Mouse (Mus musculus): Measurements from ENCODE around the gene Aadac.

The Aadac gene

DNA sequence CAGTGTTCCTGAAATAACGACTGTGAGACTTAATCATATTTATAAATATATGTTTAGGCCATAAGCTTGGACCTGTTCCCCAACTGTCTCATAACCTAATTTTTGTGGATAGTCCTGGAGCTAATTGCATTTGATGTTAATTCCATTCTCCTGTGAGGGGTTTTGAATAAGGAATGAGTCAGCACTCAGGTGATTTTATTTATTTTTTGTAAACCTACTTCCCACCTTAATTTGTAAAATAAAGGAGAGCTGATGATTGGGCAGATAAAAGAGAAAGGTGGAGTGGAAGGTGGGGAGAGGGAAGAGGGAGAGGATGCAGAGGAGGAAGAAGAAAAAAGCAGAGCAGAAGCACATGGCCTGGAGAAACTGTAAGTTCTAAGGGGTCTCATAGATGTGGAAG is at the start of gene Aadac:
Gene Aadac (plus strand): TSS at position 301 of the 400 bp plus-strand sequence.
- ChIA-PET CTCF (no interaction called here), POLR2A (no interaction called here)

DNA sequence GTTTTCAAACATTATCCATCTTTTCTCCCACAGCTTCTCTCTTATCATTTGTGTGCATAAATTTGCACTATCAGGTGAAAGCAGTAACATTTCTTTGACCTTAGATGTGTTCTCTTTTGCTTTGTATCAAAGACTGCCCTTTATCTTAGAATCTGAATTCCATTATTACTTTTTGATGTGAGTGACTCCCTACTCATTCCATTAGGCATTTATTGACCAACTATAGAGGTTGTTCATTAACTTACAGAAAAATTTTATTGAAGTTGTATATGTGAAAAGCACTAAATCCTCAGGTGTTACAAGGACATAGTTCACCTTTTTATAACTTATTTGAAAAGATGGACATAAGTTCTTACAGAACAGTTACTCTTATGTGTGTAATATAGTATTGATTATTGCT is 21.9 kb upstream of the Aadac start:
- POLR2A ChIA-PET: no interaction called here

GRCm38 (mm10) chr3:60006443-60006842 is 19.1 kb upstream of the Aadac start, which contains the start of gene Aadacl2:
Gene Aadacl2 (plus strand): TSS chr3:60006743.
- ChIA-PET CTCF (interaction anchor here in 1 of 4 experiments (0.6 kb wide), 1 partner anchor 1801 kb away, joined by 9 read pairs; no protein-coding TSS in a partner anchor), POLR2A (no interaction called here)

More for the DNA sequence above, 21.9 kb upstream of the Aadac start:
- CTCF ChIA-PET: no interaction called here

- POLR2A ChIA-PET: no interaction called here
- CTCF ChIA-PET: no interaction called here
Measured at GRCm38 (mm10) chr3:60031511-60031910, 6.0 kb downstream of the Aadac start.

- ChIA-PET CTCF (interaction anchor here in 1 of 4 experiments (1.3 kb wide), 1 partner anchor 10 kb away, joined by 3 read pairs; no protein-coding TSS in a partner anchor), POLR2A (no interaction called here)
Measured at GRCm38 (mm10) chr3:60046221-60046913, 20.9 kb downstream of the Aadac start.

DNA sequence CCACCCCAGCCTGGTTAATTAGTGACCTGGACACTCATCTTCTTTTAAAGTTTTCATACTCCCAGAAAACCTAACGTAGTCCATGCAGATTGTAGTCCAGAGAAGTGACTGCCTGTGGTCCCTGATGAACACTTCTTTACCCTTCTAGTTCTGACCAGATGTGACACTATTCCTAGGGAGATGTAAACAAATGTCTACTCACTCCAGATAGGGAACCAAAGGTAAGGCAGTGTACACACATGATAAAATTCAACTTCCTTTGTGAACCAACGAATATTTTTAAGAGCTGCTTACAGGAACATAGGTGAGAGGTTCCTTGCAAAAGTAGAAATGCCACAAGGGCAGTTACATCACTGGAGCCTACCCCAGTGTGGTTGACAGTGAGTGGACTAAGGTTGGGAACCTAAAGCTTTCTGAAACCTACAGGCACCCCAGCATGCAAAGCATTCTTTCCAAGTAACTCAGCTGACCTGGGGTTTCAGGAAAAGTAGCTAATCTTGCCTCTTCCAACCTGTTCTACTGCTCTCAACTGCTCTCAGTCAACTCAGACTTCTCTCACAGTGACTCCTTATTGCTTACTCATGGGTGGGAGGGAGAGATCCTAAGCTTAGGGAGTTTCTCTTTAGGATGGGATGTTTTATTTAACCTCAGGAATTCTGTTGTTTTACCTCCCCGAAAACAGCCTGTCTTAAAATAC is 27.9 kb downstream of the Aadac start:
- ChIA-PET CTCF (interaction anchor here in 1 of 4 experiments (1.4 kb wide), 1 partner anchor 182 kb away, joined by 3 read pairs; no protein-coding TSS in a partner anchor), POLR2A (interaction anchor here in 1 of 4 experiments (0.5 kb wide), 1 partner anchor 1019 kb away, joined by 3 read pairs; no protein-coding TSS in a partner anchor)

- ChIA-PET CTCF (interaction anchor here in 1 of 4 experiments (1.4 kb wide), 1 partner anchor 183 kb away, joined by 3 read pairs; no protein-coding TSS in a partner anchor), POLR2A (interaction anchor here in 1 of 4 experiments (0.5 kb wide), 1 partner anchor 1019 kb away, joined by 3 read pairs; no protein-coding TSS in a partner anchor)
Measured at GRCm38 (mm10) chr3:60053931-60054330, 28.4 kb downstream of the Aadac start.

GRCm38 (mm10) chr3:60056451-60056850 is 30.9 kb downstream of the Aadac start:
- CTCF ChIA-PET: interaction anchor here in 2 of 4 experiments (0.6 to 1.2 kb wide), 6 partner anchors 10 to 936 kb away, joined by 3 to 4 read pairs (median 3); no protein-coding TSS in a partner anchor
- POLR2A ChIA-PET: no interaction called here

- ChIA-PET POLR2A (no interaction called here), CTCF (interaction anchor here in 3 of 4 experiments (0.6 to 1.2 kb wide), 7 partner anchors 10 to 937 kb away, joined by 3 to 4 read pairs (median 3); no protein-coding TSS in a partner anchor)
Measured at GRCm38 (mm10) chr3:60057070-60057808, 31.7 kb downstream of the Aadac start.

DNA sequence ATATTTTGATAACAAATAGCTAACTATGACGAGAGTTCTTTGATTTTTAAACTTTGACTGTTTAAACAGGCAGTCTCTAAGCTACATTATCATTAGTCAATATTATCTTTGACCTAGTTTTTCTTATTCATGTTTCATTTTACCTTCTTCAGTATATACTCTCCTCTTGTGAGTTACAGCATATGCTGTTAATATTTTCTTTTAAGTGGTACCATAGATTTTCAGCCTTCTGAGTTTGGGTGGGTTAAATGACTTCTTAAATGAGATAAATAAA is 32.2 kb downstream of the Aadac start:
- ChIA-PET POLR2A (no interaction called here), CTCF (interaction anchor here in 1 of 4 experiments (1.2 kb wide), 1 partner anchor 937 kb away, joined by 3 read pairs; no protein-coding TSS in a partner anchor)

DNA sequence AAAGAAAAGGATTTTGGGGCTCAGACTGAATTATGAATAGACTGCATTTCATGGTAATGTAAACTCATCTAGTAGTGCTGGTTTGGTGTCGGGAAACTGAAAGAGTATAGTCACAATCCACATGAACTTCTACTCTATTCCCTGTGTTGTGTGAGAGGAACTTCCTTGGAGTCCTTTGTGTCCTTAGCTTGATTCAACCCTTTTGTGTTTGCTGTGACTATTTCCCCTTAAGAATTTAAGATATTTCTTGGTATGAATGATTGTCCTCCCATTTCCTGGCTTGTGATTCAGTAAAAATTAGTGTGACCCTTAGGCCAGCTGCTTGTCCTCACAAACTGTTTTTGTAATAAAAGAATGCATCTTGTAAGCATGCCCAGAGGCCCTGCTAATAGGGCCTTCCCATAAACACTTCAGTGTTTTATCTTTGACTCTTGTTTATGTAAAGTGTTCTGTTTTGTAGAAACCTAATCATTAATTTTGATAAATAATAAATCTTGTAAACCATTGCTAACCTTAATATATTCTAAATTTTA is 53.4 kb downstream of the Aadac start:
- POLR2A ChIA-PET: no interaction called here
- CTCF ChIA-PET: no interaction called here

DNA sequence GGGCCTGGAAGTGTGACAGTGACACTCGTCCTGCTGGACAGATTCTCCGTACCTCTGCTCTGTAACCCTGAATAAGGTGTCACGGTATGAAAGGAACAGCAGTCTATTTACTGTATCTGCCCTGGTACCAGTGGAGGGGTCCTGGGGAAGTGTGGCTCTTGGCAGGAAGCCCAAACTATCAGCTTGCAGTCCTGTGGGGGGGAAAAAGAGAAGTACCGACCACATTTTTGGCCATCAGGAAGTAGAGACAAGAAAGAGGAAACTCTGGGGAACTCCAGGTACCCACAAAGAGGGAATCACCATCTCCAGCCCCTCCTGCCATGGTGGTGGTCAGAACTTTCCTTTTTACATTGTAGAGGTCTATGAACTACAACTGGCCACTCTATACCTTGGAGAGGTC is 55.1 kb downstream of the Aadac start:
- POLR2A ChIA-PET: no interaction called here
- CTCF ChIA-PET: no interaction called here

DNA sequence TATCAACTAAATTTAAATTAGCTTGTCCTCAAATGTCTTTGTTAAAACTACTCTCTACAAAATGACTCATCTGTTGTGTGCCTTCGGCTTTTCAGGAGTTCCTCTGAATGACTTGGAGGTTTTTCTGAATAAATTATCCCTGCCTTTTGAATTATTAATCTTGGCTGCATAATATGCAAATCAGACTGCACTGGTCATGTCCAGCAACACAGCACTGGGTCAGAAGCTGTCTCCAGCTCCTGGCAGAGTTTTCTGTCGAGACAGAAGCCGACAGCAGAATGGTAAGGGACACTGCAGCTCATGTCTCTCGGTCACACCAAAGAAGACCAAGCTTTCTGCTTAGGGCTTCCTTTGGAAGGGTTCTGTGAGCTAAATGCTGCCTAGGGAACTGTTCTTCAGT is 56.1 kb downstream of the Aadac start, which contains the start of gene Sucnr1:
Gene Sucnr1 (plus strand): TSS at position 222 of the 400 bp plus-strand sequence.
- CTCF ChIA-PET: no interaction called here
- POLR2A ChIA-PET: no interaction called here

- ChIA-PET CTCF (no interaction called here), POLR2A (no interaction called here)
Measured at GRCm38 (mm10) chr3:60082746-60083145, 57.2 kb downstream of the Aadac start.

- POLR2A ChIA-PET: no interaction called here
- CTCF ChIA-PET: no interaction called here
Measured at GRCm38 (mm10) chr3:60085729-60086128, 60.2 kb downstream of the Aadac start.
